Mouse (Mus musculus) mature B cell (primary cell): Measurements from ENCODE around the gene Gm21411.
"Not testable (repeated sequence)": the region's sequence is repeated elsewhere in the genome, so short reads cannot be mapped to it uniquely, and the experiment has no call there.

Experiments
- in situ Hi-C: fragments of 300-500 bp; cut with MboI; formaldehyde crosslinking; loops from 2 replicates; pipeline ENCODE4 v1.14.3; 2019

The Gm21411 gene

GRCm38 (mm10) chr4:146909386-146910137, at the start of gene Gm21411:
Gm21411 (minus strand) TSS chr4:146909590.
- in situ Hi-C loops: not testable (repeated sequence)

GRCm38 (mm10) chr4:146941691-146942090, 32.3 kb upstream of the Gm21411 start:
- in situ Hi-C loops: not testable (repeated sequence)

GRCm38 (mm10) chr4:146932311-146933082, 23.1 kb upstream of the Gm21411 start:
- in situ Hi-C loops: no loop called here

- in situ Hi-C loops: no loop called here
Measured at GRCm38 (mm10) chr4:146915196-146915595, 5.8 kb upstream of the Gm21411 start.

- in situ Hi-C loops: not testable (repeated sequence)
Measured at GRCm38 (mm10) chr4:146908131-146908530, 1.3 kb downstream of the Gm21411 start.

- in situ Hi-C loops: not testable (repeated sequence)
Measured at GRCm38 (mm10) chr4:146904782-146905181, 4.6 kb downstream of the Gm21411 start.

- in situ Hi-C loops: not testable (repeated sequence)
Measured at GRCm38 (mm10) chr4:146903126-146903525, 6.3 kb downstream of the Gm21411 start.
